Mouse (Mus musculus) gastrocnemius, adult 8-10 months (tissue): ENCODE results near the gene Pdlim7. TPM values are rescaled to one million over a fixed set of nuclear protein-coding genes. Genes with fewer than 3 reads are reported as not detected.

ENCODE experiments used
- DNase-seq, 2 experiments: peaks; one replicate each; pipeline ENCODE4 v3.0.0; 2022; ENCODE audit warnings: low spot score in 2 of 2
- microRNA-seq: library from miRNA; unstranded; fragments of <30 nt; microRNA quantifications from one replicate; pipeline ENCODE4 v1.2.0, GENCODE M21; 2022
- total RNA-seq, 4 experiments: library from RNA; stranded (reverse); gene quantifications; 2 replicates each; pipeline ENCODE4 v1.2.4; 2022

The Pdlim7 gene
- total RNA-seq, 4 experiments from 2014 or later = 476 to 539 (median 493) TPM

GRCm38 (mm10) chr13:55465830-55466440, 47.5 kb downstream of the Pdlim7 start:
- DNase-seq = no peak

- no peak for DNase-seq
Measured at GRCm38 (mm10) chr13:55465184-55465583, 48.3 kb downstream of the Pdlim7 start.

- no peak for DNase-seq
Measured at GRCm38 (mm10) chr13:55464027-55464884, 49.2 kb downstream of the Pdlim7 start, which contains the start of gene Prr7. Gene Prr7 (plus strand): TSS chr13:55464267.

- no peak for DNase-seq
Measured at GRCm38 (mm10) chr13:55463399-55464026, 50.0 kb downstream of the Pdlim7 start.

- no peak for DNase-seq
Measured at GRCm38 (mm10) chr13:55462965-55463364, 50.5 kb downstream of the Pdlim7 start.

GRCm38 (mm10) chr13:55451785-55452549, 61.5 kb downstream of the Pdlim7 start:
- peak in 1 of 2 experiments; percentile 45 for DNase-seq

- no peak for DNase-seq
Measured at GRCm38 (mm10) chr13:55451296-55451695, 62.2 kb downstream of the Pdlim7 start.

- peak; percentile 81 to 90 for DNase-seq
Measured at GRCm38 (mm10) chr13:55450511-55450980, 62.9 kb downstream of the Pdlim7 start.

GRCm38 (mm10) chr13:55449679-55450441, 63.6 kb downstream of the Pdlim7 start:
- DNase-seq = no peak

- DNase-seq = no peak
Measured at GRCm38 (mm10) chr13:55449205-55449604, 64.3 kb downstream of the Pdlim7 start.

- DNase-seq = no peak
Measured at GRCm38 (mm10) chr13:55448131-55448530, 65.3 kb downstream of the Pdlim7 start.

- no peak for DNase-seq
Measured at GRCm38 (mm10) chr13:55447543-55447943, 65.9 kb downstream of the Pdlim7 start.

- no peak for DNase-seq
Measured at GRCm38 (mm10) chr13:55446483-55447105, 66.9 kb downstream of the Pdlim7 start.

Small RNAs within 50 kb of the gene (microRNA-seq; reads per million reads assigned to microRNA genes)
- gene Mir6943 (not detected), gene Mir6944 (not detected), gene Mir6945 (13.3 reads per million, percentile 10 among the genes with 10 or more reads in this experiment)

Other genes with a start within 250 kb of the Pdlim7 start
- 10 to 100 TPM; 12.6 to 19.7 (median 16.9) TPM for gene Prelid1, start 193.2 kb downstream of the Pdlim7 start, total RNA-seq
- 10 to 100 TPM; 32.0 to 37.3 (median 34.5) TPM for gene Rab24, start 191.7 kb downstream of the Pdlim7 start, total RNA-seq
- gene Mxd3, start 183.9 kb downstream of the Pdlim7 start, total RNA-seq = not detected
- 10 to 100 TPM; 32.5 to 39.6 (median 34.6) TPM for gene Lman2, start 150.9 kb downstream of the Pdlim7 start, total RNA-seq
- gene Rgs14, start 143.9 kb downstream of the Pdlim7 start, total RNA-seq = under 1 TPM in 2 of 4 experiments, not detected in 2; 0.29 to 0.35 TPM
- gene Slc34a1, start 115.5 kb downstream of the Pdlim7 start, total RNA-seq = not detected
- not detected for gene Pfn3, start 98.4 kb downstream of the Pdlim7 start, total RNA-seq
- gene F12, start 86.9 kb downstream of the Pdlim7 start, total RNA-seq = not detected
- 1 to 10 TPM; 6.9 to 9.7 (median 9.4) TPM for gene Grk6, start 68.6 kb downstream of the Pdlim7 start, total RNA-seq
- under 1 TPM in 2 of 4 experiments, not detected in 2; 0.20 to 0.39 TPM for gene Prr7, start 49.4 kb downstream of the Pdlim7 start, total RNA-seq
- 1 to 10 TPM; 2.9 to 4.0 (median 3.4) TPM for gene Dbn1, start 25.6 kb downstream of the Pdlim7 start, total RNA-seq
- gene Dok3, start 15.6 kb upstream of the Pdlim7 start, total RNA-seq = 1 to 10 TPM in 1 of 4 experiments, under 1 TPM in 3; 0.61 to 1.1 (median 0.79) TPM
- gene Ddx41, start 23.0 kb upstream of the Pdlim7 start, total RNA-seq = 10 to 100 TPM in 1 of 4 experiments, 1 to 10 TPM in 3; 8.3 to 12.2 (median 9.2) TPM
- gene Fam193b, start 57.4 kb upstream of the Pdlim7 start, total RNA-seq = 10 to 100 TPM in 3 of 4 experiments, 1 to 10 TPM in 1; 7.8 to 14.0 (median 10.1) TPM
- 10 to 100 TPM; 54.1 to 64.0 (median 60.1) TPM for gene Tmed9, start 60.1 kb upstream of the Pdlim7 start, total RNA-seq
- 1 to 10 TPM; 4.8 to 5.8 (median 5.1) TPM for gene B4galt7, start 86.2 kb upstream of the Pdlim7 start, total RNA-seq
- 10 to 100 TPM in 1 of 4 experiments, 1 to 10 TPM in 3; 7.8 to 11.9 (median 8.7) TPM for gene Caml, start 109.3 kb upstream of the Pdlim7 start, total RNA-seq
- 10 to 100 TPM; 20.3 to 27.5 (median 23.8) TPM for gene Ddx46, start 121.4 kb upstream of the Pdlim7 start, total RNA-seq
- gene B230219D22Rik, start 179.4 kb upstream of the Pdlim7 start, total RNA-seq = 10 to 100 TPM; 28.4 to 32.8 (median 30.8) TPM
- gene Txndc15, start 201.0 kb upstream of the Pdlim7 start, total RNA-seq = 10 to 100 TPM; 31.8 to 40.0 (median 34.2) TPM
- gene Pcbd2, start 213.7 kb upstream of the Pdlim7 start, total RNA-seq = 10 to 100 TPM; 17.5 to 22.8 (median 19.3) TPM